Mouse (Mus musculus) E14TG2a.4 (cell line): Measurements from ENCODE around the gene A430078G23Rik.

ENCODE experiments used
- H3K27me3 ChIP-seq: 2 replicates; pipeline ENCODE4 v1.6.1; 2014; ENCODE audit warnings: low read length, control low read depth; ENCODE audit not compliant: insufficient read depth
- H3K36me3 ChIP-seq: 2 replicates; pipeline ENCODE4 v1.6.1; 2014; ENCODE audit warnings: low read length, control low read depth; ENCODE audit not compliant: insufficient read depth
- H3K4me1 ChIP-seq: replicated peaks from 2 replicates; pipeline ENCODE4 v1.6.1; 2014; ENCODE audit warnings: low read depth, low read length, control low read depth
- H3K4me3 ChIP-seq: replicated peaks from 2 replicates; pipeline ENCODE4 v1.5.1; 2014; ENCODE audit warnings: mild to moderate bottlenecking, low read length
- H3K9me3 ChIP-seq: 2 replicates; pipeline ENCODE4 v1.6.1; 2014; ENCODE audit warnings: low read length, control low read depth
- CTCF ChIP-seq: conservative IDR thresholded peaks from 2 replicates; pipeline ENCODE4 v1.5.1; 2014; ENCODE audit warnings: low read length
- NANOG ChIP-seq: IDR thresholded peaks from 2 replicates; pipeline ENCODE4 v1.6.1; 2014; ENCODE audit warnings: borderline replicate concordance, low read length, mixed read lengths
- POU5F1 ChIP-seq: IDR thresholded peaks from 2 replicates; pipeline ENCODE4 v1.6.1; 2014; ENCODE audit warnings: low read length, borderline replicate concordance

The A430078G23Rik gene

GRCm38 (mm10) chr8:3411901-3412301 lies 58.7 kb downstream of the A430078G23Rik start:
- TF ChIP-seq NANOG (no peak), POU5F1 (no peak), CTCF (no peak)
- Histone ChIP-seq H3K9me3 (no peaks in the 10 kb centered on the region), H3K36me3 (peaks cover 92% of the 10 kb centered on the region)

DNA sequence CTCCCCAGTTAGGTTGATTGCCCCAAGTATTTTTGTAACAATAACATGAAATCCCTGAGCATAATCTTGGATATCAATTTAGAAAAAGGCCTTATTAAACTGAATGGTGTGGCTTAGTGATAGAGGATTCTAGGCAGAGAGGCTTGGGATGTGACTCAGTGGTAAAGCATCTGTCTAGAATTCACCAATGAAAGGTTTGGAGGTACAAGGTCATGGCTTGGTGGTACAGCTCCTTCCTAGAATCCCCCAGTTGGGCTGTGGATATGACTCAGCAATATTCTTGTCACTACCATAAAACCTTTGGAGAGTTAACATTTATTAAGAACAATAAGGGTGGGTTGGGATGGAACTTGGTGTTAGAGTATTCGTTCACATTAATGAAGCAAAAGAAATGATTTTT lies 59.6 kb downstream of the A430078G23Rik start:
- H3K4me3 ChIP-seq: no peak overlapping the region
- H3K36me3 ChIP-seq: peaks cover 85% of the 10 kb centered on the region
- no peaks in the 10 kb centered on the region for H3K9me3 ChIP-seq
- peaks cover 99% of the 10 kb centered on the region for H3K4me1 ChIP-seq
- no peaks in the 10 kb centered on the region for H3K27me3 ChIP-seq
- no peak for TF ChIP-seq NANOG
- TF ChIP-seq CTCF: no peak
- TF ChIP-seq POU5F1: no peak

More at GRCm38 (mm10) chr8:3411901-3412301, 58.7 kb downstream of the A430078G23Rik start:
- H3K4me1 ChIP-seq: peaks cover 99% of the 10 kb centered on the region
- H3K4me3 ChIP-seq: peak overlapping the region; percentile 27; the same call in 1 of the 2 replicates
- H3K27me3 ChIP-seq: no peaks in the 10 kb centered on the region

- H3K27me3 ChIP-seq: no peaks in the 10 kb centered on the region
- H3K4me3 ChIP-seq: peak overlapping the region; percentile 43
- TF ChIP-seq CTCF: no peak
- TF ChIP-seq POU5F1: no peak
- TF ChIP-seq NANOG: no peak
- H3K36me3 ChIP-seq: peaks cover 82% of the 10 kb centered on the region
- no peaks in the 10 kb centered on the region for H3K9me3 ChIP-seq
- peaks cover 99% of the 10 kb centered on the region for H3K4me1 ChIP-seq
These were observed 61.5 kb downstream of the A430078G23Rik start for GRCm38 (mm10) chr8:3414639-3415190.

- Histone ChIP-seq H3K4me1 (peaks cover 99% of the 10 kb centered on the region), H3K9me3 (no peaks in the 10 kb centered on the region), H3K36me3 (peaks cover 83% of the 10 kb centered on the region), H3K4me3 (peak overlapping the region; percentile 60), H3K27me3 (no peaks in the 10 kb centered on the region)
- TF ChIP-seq POU5F1 (no peak), NANOG (no peak), CTCF (no peak)
These were observed 62.0 kb downstream of the A430078G23Rik start for GRCm38 (mm10) chr8:3415259-3415658.

GRCm38 (mm10) chr8:3415661-3416060 lies 62.4 kb downstream of the A430078G23Rik start:
- Histone ChIP-seq H3K27me3 (no peaks in the 10 kb centered on the region), H3K4me1 (peaks cover 100% of the 10 kb centered on the region), H3K4me3 (peak overlapping the region; percentile 60; the same call in 1 of the 2 replicates), H3K9me3 (no peaks in the 10 kb centered on the region), H3K36me3 (peaks cover 83% of the 10 kb centered on the region)
- no peak for TF ChIP-seq NANOG
- TF ChIP-seq POU5F1: no peak
- no peak for TF ChIP-seq CTCF

DNA sequence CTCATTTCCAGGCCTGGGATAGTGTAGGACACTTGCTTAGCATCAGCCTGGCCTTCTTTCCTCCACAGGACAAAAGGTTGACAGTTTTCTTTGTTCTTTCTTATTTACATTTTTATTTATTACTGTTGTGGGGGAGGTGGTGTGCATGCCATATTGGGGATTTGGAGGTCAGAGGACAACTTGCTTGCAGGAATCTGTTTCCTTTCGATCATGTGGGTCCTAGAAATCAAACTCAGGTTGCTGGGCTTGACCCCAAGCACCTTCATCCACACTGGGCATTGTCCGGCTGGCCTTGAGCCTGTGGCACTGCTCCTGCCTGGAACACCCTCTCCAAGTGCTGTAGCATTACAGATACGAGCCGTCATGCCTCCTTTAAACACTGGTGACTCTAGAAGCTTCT lies 63.6 kb downstream of the A430078G23Rik start:
- H3K4me3 ChIP-seq: peak overlapping the region; percentile 60
- peaks cover 100% of the 10 kb centered on the region for H3K4me1 ChIP-seq
- peaks cover 83% of the 10 kb centered on the region for H3K36me3 ChIP-seq
- H3K27me3 ChIP-seq: no peaks in the 10 kb centered on the region
- H3K9me3 ChIP-seq: no peaks in the 10 kb centered on the region
- no peak for TF ChIP-seq POU5F1
- TF ChIP-seq NANOG: 0 out of 2 replicates have a peak, but pooled peaks have one; percentile 6

GRCm38 (mm10) chr8:3417455-3417854 lies 64.2 kb downstream of the A430078G23Rik start:
- peak overlapping the region; percentile 60 for H3K4me3 ChIP-seq
- peaks cover 77% of the 10 kb centered on the region for H3K36me3 ChIP-seq
- no peaks in the 10 kb centered on the region for H3K27me3 ChIP-seq
- no peak for TF ChIP-seq NANOG
- TF ChIP-seq CTCF: no peak
- no peak for TF ChIP-seq POU5F1
- H3K4me1 ChIP-seq: peaks cover 99% of the 10 kb centered on the region
- no peaks in the 10 kb centered on the region for H3K9me3 ChIP-seq

DNA sequence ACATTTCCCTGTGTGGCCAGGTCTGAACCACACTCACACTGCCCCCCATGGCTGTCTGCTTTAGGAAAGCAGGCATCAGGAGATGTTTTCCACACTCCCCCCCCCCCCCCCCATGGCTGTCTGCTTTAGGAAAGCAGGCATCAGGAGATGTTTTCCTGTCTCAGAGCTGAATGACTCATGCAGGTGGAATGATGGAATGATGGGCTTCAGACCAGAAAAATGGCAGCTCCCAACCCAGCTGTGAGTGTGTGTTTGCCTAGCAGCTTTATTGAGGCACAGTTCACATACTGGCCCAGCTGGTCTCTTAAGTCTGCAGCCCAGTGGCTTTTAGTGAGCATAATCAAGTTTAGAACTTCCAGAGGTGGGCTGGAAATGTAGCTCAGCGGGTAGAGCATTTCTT lies 64.9 kb downstream of the A430078G23Rik start:
- Histone ChIP-seq H3K36me3 (peaks cover 73% of the 10 kb centered on the region), H3K9me3 (no peaks in the 10 kb centered on the region), H3K4me1 (peaks cover 98% of the 10 kb centered on the region), H3K27me3 (no peaks in the 10 kb centered on the region), H3K4me3 (peak overlapping the region; percentile 60)
- no peak for TF ChIP-seq CTCF
- no peak for TF ChIP-seq POU5F1
- TF ChIP-seq NANOG: no peak

- no peaks in the 10 kb centered on the region for H3K9me3 ChIP-seq
- no peak overlapping the region for H3K4me3 ChIP-seq
- TF ChIP-seq POU5F1 (no peak), NANOG (no peak), CTCF (no peak)
- H3K36me3 ChIP-seq: peaks cover 74% of the 10 kb centered on the region
- H3K4me1 ChIP-seq: peaks cover 98% of the 10 kb centered on the region
- no peaks in the 10 kb centered on the region for H3K27me3 ChIP-seq
These were observed 67.0 kb downstream of the A430078G23Rik start for GRCm38 (mm10) chr8:3420105-3420706.
